Mouse (Mus musculus) bone marrow macrophage, adult 2 months (primary cell): Measurements from ENCODE around the gene Mroh2a.

Experiments
- CTCF ChIP-seq: IDR thresholded peaks from 2 replicates; pipeline ENCODE4 v1.5.1; 2012; ENCODE audit warnings: low read depth, mild to moderate bottlenecking, low read length, moderate library complexity
- POLR2A ChIP-seq: IDR thresholded peaks from 2 replicates; pipeline ENCODE4 v1.6.1; 2012; ENCODE audit warnings: mild to moderate bottlenecking, low read depth, low read length, borderline replicate concordance

- TF ChIP-seq POLR2A: no peak
- TF ChIP-seq CTCF: no peak
These were observed 80.4 kb downstream of the Mroh2a start for GRCm38 (mm10) chr1:88307180-88307579.
